Mouse (Mus musculus): ENCODE results near the gene Gtf2f2.

The Gtf2f2 gene

GRCm38 (mm10) chr14:76010102-76011061 is at the start of gene Gtf2f2:
Gtf2f2 (minus strand) TSS chr14:76010865.
- peak; percentile 90 for DNase-seq (ENCODE audit: low read depth, low spot score)

DNA sequence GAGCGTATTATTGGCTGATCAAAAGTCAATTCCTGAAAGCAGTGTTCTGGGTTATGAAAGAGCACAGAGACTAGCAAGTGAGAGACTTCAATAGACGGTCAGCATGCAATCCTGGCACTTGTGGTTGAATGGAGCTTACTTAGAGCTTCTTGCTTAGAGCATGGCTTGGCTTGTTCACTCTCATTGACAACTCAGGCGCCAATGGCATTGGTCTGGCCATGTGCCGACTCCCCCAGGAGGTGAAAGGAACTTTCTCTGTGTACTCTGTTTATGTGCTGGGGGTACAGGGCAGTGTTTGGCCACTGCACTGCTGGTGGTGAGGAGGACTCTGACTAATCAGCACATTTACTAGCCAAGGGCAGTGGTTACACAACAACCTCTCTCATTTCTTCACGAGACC is 48.8 kb upstream of the Gtf2f2 start:
- DNase-seq (ENCODE audit: low read depth, low spot score): no peak

DNA sequence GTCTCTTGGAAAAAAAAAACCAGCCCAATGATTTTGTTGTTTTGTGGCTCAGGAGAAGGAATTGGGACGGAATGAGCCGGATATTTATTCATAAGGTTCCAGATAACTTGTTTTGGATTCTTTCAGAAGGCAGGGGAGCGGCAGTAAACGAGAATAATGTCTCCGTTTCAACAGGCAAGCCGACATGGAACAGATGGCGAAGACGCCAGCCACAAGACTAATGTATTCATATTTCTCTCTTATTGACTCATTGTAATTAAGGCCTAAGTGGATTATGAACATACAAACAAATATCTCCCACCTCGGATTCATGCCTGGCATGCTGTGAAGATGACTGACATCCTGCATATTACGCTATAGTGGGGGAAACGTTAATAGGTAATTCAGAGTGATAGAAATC is 43.1 kb upstream of the Gtf2f2 start:
- no peak for DNase-seq (ENCODE audit: low read depth, low spot score)

GRCm38 (mm10) chr14:76051966-76052365 is 41.3 kb upstream of the Gtf2f2 start:
- DNase-seq (ENCODE audit: low read depth, low spot score): no peak

DNA sequence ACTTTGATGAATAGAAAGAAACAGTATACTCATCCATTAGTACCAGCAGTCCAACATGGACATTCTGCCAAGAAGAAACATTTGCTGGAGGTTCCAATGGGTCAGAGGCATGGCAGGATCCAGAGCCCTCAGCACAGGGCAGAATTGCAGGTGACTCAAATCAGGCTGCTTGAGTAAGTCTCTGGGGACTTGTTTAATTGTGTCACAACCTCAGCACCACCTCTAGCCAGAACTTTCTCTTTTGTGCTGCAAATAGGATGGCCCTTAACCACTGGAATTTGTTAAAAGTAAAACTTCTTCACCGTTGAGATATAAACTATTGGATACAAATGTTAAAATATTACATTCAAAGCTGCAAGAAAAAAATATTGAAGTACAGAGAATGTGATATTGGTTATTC is 35.1 kb upstream of the Gtf2f2 start:
- no peak for DNase-seq (ENCODE audit: low read depth, low spot score)

- no peak for DNase-seq (ENCODE audit: low read depth, low spot score)
These were observed 33.5 kb upstream of the Gtf2f2 start for GRCm38 (mm10) chr14:76044164-76044557.

DNA sequence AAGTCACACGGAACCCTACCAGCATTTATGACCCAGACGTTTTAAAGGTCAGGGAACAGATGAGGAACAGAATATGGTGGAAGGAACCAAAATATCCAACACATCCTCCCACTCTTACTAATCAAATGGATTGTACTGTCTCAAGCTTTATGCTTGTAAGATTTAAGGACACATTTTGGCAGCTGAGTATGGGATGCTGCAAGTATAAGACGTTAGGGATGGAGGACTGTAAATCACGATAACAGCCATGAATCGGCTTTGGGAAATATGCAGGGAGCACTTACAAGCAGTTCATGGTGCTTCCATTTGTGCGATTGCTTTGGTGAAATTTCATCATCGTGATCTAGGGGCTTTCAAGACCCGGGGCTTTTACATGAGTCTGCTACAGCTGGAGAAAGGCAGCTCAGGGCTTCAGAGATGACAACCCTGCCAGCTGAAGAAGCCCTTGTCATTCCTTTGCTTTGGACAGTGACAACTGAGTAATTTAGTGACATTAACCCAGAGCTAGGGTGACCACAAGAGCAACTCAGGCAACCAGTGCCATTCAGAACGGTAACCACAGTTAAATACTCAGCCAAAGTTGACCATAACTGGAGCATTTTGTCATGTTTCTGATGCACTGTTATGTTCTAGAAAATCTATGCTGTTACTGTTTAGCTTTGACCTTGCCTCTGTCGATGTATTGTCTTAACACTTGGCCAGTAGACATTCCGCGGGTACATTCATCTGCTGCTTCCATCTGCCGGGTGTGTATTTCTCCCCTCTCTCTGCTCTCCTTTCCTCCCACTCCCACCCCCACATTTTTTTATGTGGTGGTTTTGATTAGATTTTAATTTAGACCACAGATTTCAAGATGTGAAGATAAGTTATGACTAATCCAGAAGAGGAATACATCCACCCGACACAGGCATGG is 32.8 kb upstream of the Gtf2f2 start:
- DNase-seq (ENCODE audit: low read depth, low spot score): no peak

GRCm38 (mm10) chr14:76033221-76033637 is 22.6 kb upstream of the Gtf2f2 start:
- no peak for DNase-seq (ENCODE audit: low read depth, low spot score)

DNA sequence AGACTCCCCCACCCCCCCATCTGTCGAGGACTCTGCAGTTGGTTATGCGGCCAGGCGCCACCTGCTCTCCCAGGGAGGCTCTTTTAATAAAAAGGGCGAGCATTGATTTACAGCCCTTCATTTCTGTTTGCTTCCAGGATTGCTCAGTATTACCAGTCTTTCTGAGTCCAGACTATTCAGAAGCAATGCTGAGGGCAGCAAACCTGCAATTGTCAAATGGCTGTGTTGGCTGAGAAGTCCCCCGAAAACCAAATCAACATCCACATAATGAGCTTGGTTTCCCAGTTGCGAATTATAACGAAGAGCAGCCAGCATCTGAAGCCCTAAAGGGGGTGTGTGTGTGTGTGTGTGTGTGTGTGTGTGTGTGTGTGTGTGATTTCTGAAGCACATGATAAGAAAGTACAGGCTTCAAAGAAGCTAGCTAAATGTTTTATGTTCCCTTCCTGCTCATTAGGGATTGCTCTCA is 22.0 kb upstream of the Gtf2f2 start:
- no peak for DNase-seq (ENCODE audit: low read depth, low spot score)

- DNase-seq (ENCODE audit: low read depth, low spot score): no peak
These were observed 20.6 kb upstream of the Gtf2f2 start for GRCm38 (mm10) chr14:76031117-76031842.

GRCm38 (mm10) chr14:76024641-76025040 is 14.0 kb upstream of the Gtf2f2 start:
- DNase-seq (ENCODE audit: low read depth, low spot score): no peak

GRCm38 (mm10) chr14:76020927-76021719 is 10.5 kb upstream of the Gtf2f2 start:
- no peak for DNase-seq (ENCODE audit: low read depth, low spot score)

- DNase-seq (ENCODE audit: low read depth, low spot score): no peak
These were observed 9.7 kb upstream of the Gtf2f2 start for GRCm38 (mm10) chr14:76020259-76020785.

DNA sequence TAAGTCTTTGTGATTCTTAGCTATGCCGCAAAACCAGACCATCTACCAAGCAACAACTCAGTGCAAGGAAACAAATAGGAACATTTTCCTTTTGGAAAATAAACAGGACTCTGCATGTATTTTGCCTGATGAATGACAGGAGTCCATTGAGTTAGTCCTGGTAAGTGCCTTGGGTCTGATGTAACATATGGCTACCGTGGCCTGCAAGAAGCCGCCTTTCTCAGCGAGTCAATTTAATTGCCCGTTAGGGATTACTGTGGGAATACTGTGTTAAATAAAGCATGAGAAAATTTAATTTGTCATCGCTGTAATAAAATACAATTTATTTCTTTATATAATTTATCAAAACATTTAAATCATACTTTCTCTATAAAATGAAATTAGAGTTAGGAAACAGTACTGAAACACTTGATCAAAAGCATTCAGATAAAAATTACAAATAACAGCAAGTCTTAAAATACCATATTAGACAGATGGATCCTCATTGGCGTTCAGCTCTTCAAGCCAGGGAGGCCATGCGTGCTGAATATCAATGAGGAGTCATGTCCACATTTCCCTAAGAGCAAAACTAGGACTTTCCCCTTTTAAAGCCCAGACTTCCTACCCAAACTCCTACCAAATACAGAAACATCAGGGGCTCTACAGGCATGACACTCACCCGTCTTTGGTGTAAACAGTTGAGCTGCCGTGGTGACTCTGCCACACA is 7.3 kb upstream of the Gtf2f2 start:
- DNase-seq (ENCODE audit: low read depth, low spot score): no peak

DNA sequence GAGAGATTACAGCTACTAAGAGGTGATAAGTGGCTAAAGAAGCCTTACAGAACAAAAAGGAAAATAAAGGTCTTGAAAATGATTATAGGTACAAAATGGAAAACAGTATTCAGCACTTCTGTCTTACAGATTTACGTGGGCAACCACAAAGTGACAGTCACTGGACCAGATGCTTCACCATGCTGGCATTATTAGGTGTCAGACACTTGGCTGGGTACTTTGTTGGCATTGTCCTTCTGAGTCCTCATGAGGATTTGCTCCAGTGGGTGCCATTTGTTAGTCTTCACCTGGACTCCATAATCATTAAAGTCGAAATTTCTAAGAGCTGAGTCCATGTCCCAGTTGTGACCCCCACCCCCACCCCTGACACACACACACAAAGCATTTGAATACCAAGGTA is 3.7 kb upstream of the Gtf2f2 start:
- no peak for DNase-seq (ENCODE audit: low read depth, low spot score)

- no peak for DNase-seq (ENCODE audit: low read depth, low spot score)
These were observed 395 bp upstream of the Gtf2f2 start for GRCm38 (mm10) chr14:76011062-76011457.

- peak; percentile 83 for DNase-seq (ENCODE audit: low read depth, low spot score)
These were observed 1.5 kb downstream of the Gtf2f2 start for GRCm38 (mm10) chr14:76009185-76009584.

- no peak for DNase-seq (ENCODE audit: low read depth, low spot score)
These were observed 2.5 kb downstream of the Gtf2f2 start for GRCm38 (mm10) chr14:76008174-76008573.

DNA sequence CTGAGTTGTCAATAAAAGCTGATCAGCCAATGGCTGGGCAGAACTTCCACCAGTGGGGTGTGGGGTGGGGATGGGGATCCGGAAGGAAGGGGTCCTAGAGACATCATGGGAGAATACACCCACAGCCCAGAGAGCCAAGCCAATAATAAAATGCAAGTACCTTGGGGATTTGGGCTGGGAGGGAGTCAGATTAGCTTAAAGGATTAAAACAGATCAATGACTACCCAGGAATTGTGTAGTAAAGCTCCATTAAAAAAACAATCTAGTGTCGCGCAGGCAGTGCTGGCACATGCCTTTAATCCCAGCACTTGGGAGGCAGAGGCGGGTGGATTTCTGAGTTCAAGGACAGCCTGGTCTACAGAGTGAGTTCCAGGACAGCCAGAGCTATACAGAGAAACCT is 5.7 kb downstream of the Gtf2f2 start:
- DNase-seq (ENCODE audit: low read depth, low spot score): peak; percentile 63

- no peak for DNase-seq (ENCODE audit: low read depth, low spot score)
These were observed 8.9 kb downstream of the Gtf2f2 start for GRCm38 (mm10) chr14:76001781-76002180.
